Mouse (Mus musculus): Measurements from ENCODE around the gene Exoc7. TPM values are rescaled to one million over a fixed set of nuclear protein-coding genes. Genes with fewer than 3 reads are reported as not detected.

The Exoc7 gene
- polyA plus RNA-seq, 1 experiment from 2014 or later = 64.8 TPM

GRCm38 (mm10) chr11:116265850-116266249 lies 41.2 kb downstream of the Exoc7 start:
- no peaks in the 10 kb centered on the region for H3K9me3 ChIP-seq (replicated peaks)

GRCm38 (mm10) chr11:116265352-116265751 lies 41.7 kb downstream of the Exoc7 start:
- 92% methylated on average over 11 of the region's 11 CpGs for WGBS
- Histone ChIP-seq H3K27ac (no peak overlapping the region), H3K4me3 (no peak overlapping the region), H3K4me1 (no peaks in the 10 kb centered on the region), H3K27me3 (ENCODE audit: low read depth, poor library complexity, severe bottlenecking) (no peaks in the 10 kb centered on the region), H3K36me3 (peaks cover 99% of the 10 kb centered on the region), H3K9me3 (replicated peaks) (no peaks in the 10 kb centered on the region)
- no peak for DNase-seq (ENCODE audit: low spot score)

More at GRCm38 (mm10) chr11:116265850-116266249, 41.2 kb downstream of the Exoc7 start:
- H3K36me3 ChIP-seq = peaks cover 99% of the 10 kb centered on the region
- no peak for DNase-seq (ENCODE audit: low spot score)
- H3K4me3 ChIP-seq = no peak overlapping the region
- 92% methylated on average over 4 of the region's 4 CpGs for WGBS
- no peaks in the 10 kb centered on the region for H3K27me3 ChIP-seq (ENCODE audit: low read depth, poor library complexity, severe bottlenecking)
- no peaks in the 10 kb centered on the region for H3K4me1 ChIP-seq
- H3K27ac ChIP-seq = no peak overlapping the region

GRCm38 (mm10) chr11:116260259-116260658 lies 46.8 kb downstream of the Exoc7 start:
- no peaks in the 10 kb centered on the region for H3K4me1 ChIP-seq
- no peak overlapping the region for H3K27ac ChIP-seq
- H3K9me3 ChIP-seq (replicated peaks) = no peaks in the 10 kb centered on the region
- 79% methylated on average over 7 of the region's 7 CpGs for WGBS
- H3K36me3 ChIP-seq = peaks cover 100% of the 10 kb centered on the region
- H3K27me3 ChIP-seq (ENCODE audit: low read depth, poor library complexity, severe bottlenecking) = no peaks in the 10 kb centered on the region
- DNase-seq (ENCODE audit: low spot score) = no peak
- no peak overlapping the region for H3K4me3 ChIP-seq

GRCm38 (mm10) chr11:116259461-116259860 lies 47.6 kb downstream of the Exoc7 start:
- DNase-seq (ENCODE audit: low spot score) = no peak
- 92% methylated on average over 8 of the region's 8 CpGs for WGBS
- H3K4me1 ChIP-seq = no peaks in the 10 kb centered on the region

GRCm38 (mm10) chr11:116255982-116256675 lies 50.9 kb downstream of the Exoc7 start:
- Histone ChIP-seq H3K36me3 (peaks cover 100% of the 10 kb centered on the region), H3K9me3 (replicated peaks) (no peaks in the 10 kb centered on the region), H3K27ac (no peak overlapping the region), H3K4me3 (no peak overlapping the region), H3K27me3 (ENCODE audit: low read depth, poor library complexity, severe bottlenecking) (no peaks in the 10 kb centered on the region), H3K4me1 (no peaks in the 10 kb centered on the region)
- 90% methylated on average over 9 of the region's 9 CpGs for WGBS
- no peak for DNase-seq (ENCODE audit: low spot score)

More at GRCm38 (mm10) chr11:116259461-116259860, 47.6 kb downstream of the Exoc7 start:
- peaks cover 100% of the 10 kb centered on the region for H3K36me3 ChIP-seq
- H3K9me3 ChIP-seq (replicated peaks) = no peaks in the 10 kb centered on the region
- H3K27me3 ChIP-seq (ENCODE audit: low read depth, poor library complexity, severe bottlenecking) = no peaks in the 10 kb centered on the region
- no peak overlapping the region for H3K4me3 ChIP-seq
- no peak overlapping the region for H3K27ac ChIP-seq

- no peaks in the 10 kb centered on the region for H3K27me3 ChIP-seq (ENCODE audit: low read depth, poor library complexity, severe bottlenecking)
- no peaks in the 10 kb centered on the region for H3K4me1 ChIP-seq
- H3K36me3 ChIP-seq = peaks cover 100% of the 10 kb centered on the region
- H3K9me3 ChIP-seq (replicated peaks) = no peaks in the 10 kb centered on the region
- DNase-seq (ENCODE audit: low spot score) = no peak
- no peak overlapping the region for H3K27ac ChIP-seq
- 88% methylated on average over 22 of the region's 22 CpGs for WGBS
- H3K4me3 ChIP-seq = no peak overlapping the region
These were observed 51.7 kb downstream of the Exoc7 start for GRCm38 (mm10) chr11:116255090-116255981.

GRCm38 (mm10) chr11:116254627-116255026 lies 52.4 kb downstream of the Exoc7 start:
- Histone ChIP-seq H3K4me3 (no peak overlapping the region), H3K9me3 (replicated peaks) (no peaks in the 10 kb centered on the region), H3K4me1 (no peaks in the 10 kb centered on the region), H3K36me3 (peaks cover 100% of the 10 kb centered on the region), H3K27me3 (ENCODE audit: low read depth, poor library complexity, severe bottlenecking) (no peaks in the 10 kb centered on the region), H3K27ac (no peak overlapping the region)
- 93% methylated on average over 9 of the region's 9 CpGs for WGBS
- no peak for DNase-seq (ENCODE audit: low spot score)

- 87% methylated on average over 3 of the region's 3 CpGs for WGBS
- H3K27me3 ChIP-seq (ENCODE audit: low read depth, poor library complexity, severe bottlenecking) = no peaks in the 10 kb centered on the region
- no peaks in the 10 kb centered on the region for H3K9me3 ChIP-seq (replicated peaks)
- peaks cover 100% of the 10 kb centered on the region for H3K36me3 ChIP-seq
- no peaks in the 10 kb centered on the region for H3K4me1 ChIP-seq
- H3K4me3 ChIP-seq = no peak overlapping the region
- DNase-seq (ENCODE audit: low spot score) = no peak
- no peak overlapping the region for H3K27ac ChIP-seq
These were observed 53.9 kb downstream of the Exoc7 start for GRCm38 (mm10) chr11:116253076-116253600.

GRCm38 (mm10) chr11:116250898-116251297 lies 56.1 kb downstream of the Exoc7 start:
- WGBS = 84% methylated on average over 8 of the region's 8 CpGs
- no peaks in the 10 kb centered on the region for H3K9me3 ChIP-seq (replicated peaks)
- H3K27ac ChIP-seq = no peak overlapping the region
- H3K4me1 ChIP-seq = peaks cover 4% of the 10 kb centered on the region; the same call in 1 of the 2 replicates
- H3K4me3 ChIP-seq = no peak overlapping the region
- H3K36me3 ChIP-seq = peaks cover 100% of the 10 kb centered on the region
- 0 out of 2 replicates have a peak, but pooled peaks cover 3% of the 10 kb centered on the region for H3K27me3 ChIP-seq (ENCODE audit: low read depth, poor library complexity, severe bottlenecking)
- no peak for DNase-seq (ENCODE audit: low spot score)

- no peak overlapping the region for H3K27ac ChIP-seq
- H3K9me3 ChIP-seq (replicated peaks) = no peaks in the 10 kb centered on the region
- H3K4me3 ChIP-seq = no peak overlapping the region
- WGBS = 75% methylated on average over 14 of the region's 14 CpGs
- DNase-seq (ENCODE audit: low spot score) = no peak
- 0 out of 2 replicates have a peak, but pooled peaks cover 3% of the 10 kb centered on the region for H3K27me3 ChIP-seq (ENCODE audit: low read depth, poor library complexity, severe bottlenecking)
- H3K4me1 ChIP-seq = peaks cover 24% of the 10 kb centered on the region
- peaks cover 100% of the 10 kb centered on the region for H3K36me3 ChIP-seq
These were observed 59.4 kb downstream of the Exoc7 start for GRCm38 (mm10) chr11:116247502-116248222.

GRCm38 (mm10) chr11:116245616-116246015 lies 61.4 kb downstream of the Exoc7 start:
- Histone ChIP-seq H3K27ac (no peak overlapping the region), H3K9me3 (replicated peaks) (no peaks in the 10 kb centered on the region), H3K4me1 (peaks cover 41% of the 10 kb centered on the region), H3K4me3 (no peak overlapping the region), H3K27me3 (ENCODE audit: low read depth, poor library complexity, severe bottlenecking) (0 out of 2 replicates have a peak, but pooled peaks cover 3% of the 10 kb centered on the region), H3K36me3 (peaks cover 80% of the 10 kb centered on the region)
- WGBS = 70% methylated on average over 6 of the region's 6 CpGs
- no peak for DNase-seq (ENCODE audit: low spot score)

GRCm38 (mm10) chr11:116244580-116244979 lies 62.5 kb downstream of the Exoc7 start:
- DNase-seq (ENCODE audit: low spot score) = no peak
- Histone ChIP-seq H3K27ac (no peak overlapping the region; the same call in 1 of the 2 replicates), H3K4me3 (no peak overlapping the region), H3K36me3 (peaks cover 69% of the 10 kb centered on the region), H3K4me1 (peaks cover 49% of the 10 kb centered on the region), H3K9me3 (replicated peaks) (no peaks in the 10 kb centered on the region), H3K27me3 (ENCODE audit: low read depth, poor library complexity, severe bottlenecking) (0 out of 2 replicates have a peak, but pooled peaks cover 3% of the 10 kb centered on the region)
- 67% methylated on average over 8 of the region's 8 CpGs for WGBS
